Mouse (Mus musculus): ENCODE results near the gene Degs1.
"Not testable (repeated sequence)": the region's sequence is repeated elsewhere in the genome, so short reads cannot be mapped to it uniquely, and the experiment has no call there.

Degs1 gene

GRCm38 (mm10) chr1:182282091-182283075, at the start of gene Degs1:
Degs1 (minus strand) TSS chr1:182282804.
- peak; percentile 92 to 99 for DNase-seq (ENCODE audit: low spot score in 2 of 2)

GRCm38 (mm10) chr1:182325919-182326318, 43.3 kb upstream of the Degs1 start:
- no peak for DNase-seq (ENCODE audit: low spot score in 2 of 2)

DNA sequence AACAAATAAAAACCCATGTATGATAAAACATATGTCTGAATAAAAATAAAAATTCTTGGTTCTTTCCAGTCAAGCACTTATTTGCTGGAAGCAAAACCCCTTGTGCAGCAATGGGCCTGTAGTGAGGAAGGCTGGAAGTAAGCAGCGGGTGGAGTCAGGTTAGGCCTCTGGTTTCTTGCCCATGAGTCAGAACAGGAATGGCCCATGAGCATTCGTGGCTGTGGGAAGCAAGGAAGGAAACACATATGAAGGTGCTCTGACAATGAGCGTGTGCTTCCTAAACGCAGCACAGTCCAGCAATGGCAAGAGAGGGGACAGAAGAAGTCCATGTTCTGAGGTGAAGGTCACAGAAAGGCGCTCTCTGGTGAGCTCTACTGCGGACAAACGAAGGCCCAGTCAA, 41.9 kb upstream of the Degs1 start:
- DNase-seq (ENCODE audit: low spot score in 2 of 2), result no peak

GRCm38 (mm10) chr1:182323139-182323538, 40.5 kb upstream of the Degs1 start:
- DNase-seq (ENCODE audit: low spot score in 2 of 2), result no peak

- DNase-seq (ENCODE audit: low spot score in 2 of 2), result no peak
These were observed 31.6 kb upstream of the Degs1 start for GRCm38 (mm10) chr1:182314201-182314600.

DNA sequence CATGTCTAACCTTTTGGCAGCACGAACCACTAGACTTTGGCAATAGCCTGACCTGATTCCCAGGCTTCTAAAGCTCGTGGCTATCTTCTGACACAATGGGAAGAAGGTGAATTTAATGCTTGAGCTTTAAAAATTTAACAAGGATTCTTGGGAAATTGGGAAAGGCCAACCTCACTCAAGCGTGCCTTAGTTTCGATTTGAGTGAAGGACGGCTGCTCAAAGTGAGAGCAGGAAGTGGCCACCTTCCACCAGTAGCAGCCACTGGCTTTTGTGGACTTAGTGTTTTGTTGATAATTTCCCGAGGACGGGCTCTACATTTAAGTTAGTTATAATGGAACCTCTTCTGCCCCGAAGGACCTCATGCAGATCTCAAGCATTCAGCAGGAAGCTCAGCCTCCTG, 30.6 kb upstream of the Degs1 start:
- no peak for DNase-seq (ENCODE audit: low spot score in 2 of 2)

GRCm38 (mm10) chr1:182311376-182311775, 28.8 kb upstream of the Degs1 start:
- no peak for DNase-seq (ENCODE audit: low spot score in 2 of 2)

- DNase-seq (ENCODE audit: low spot score in 2 of 2), result no peak
These were observed 27.7 kb upstream of the Degs1 start for GRCm38 (mm10) chr1:182310316-182310715.

GRCm38 (mm10) chr1:182309403-182309802, 26.8 kb upstream of the Degs1 start:
- DNase-seq (ENCODE audit: low spot score in 2 of 2), result no peak

DNA sequence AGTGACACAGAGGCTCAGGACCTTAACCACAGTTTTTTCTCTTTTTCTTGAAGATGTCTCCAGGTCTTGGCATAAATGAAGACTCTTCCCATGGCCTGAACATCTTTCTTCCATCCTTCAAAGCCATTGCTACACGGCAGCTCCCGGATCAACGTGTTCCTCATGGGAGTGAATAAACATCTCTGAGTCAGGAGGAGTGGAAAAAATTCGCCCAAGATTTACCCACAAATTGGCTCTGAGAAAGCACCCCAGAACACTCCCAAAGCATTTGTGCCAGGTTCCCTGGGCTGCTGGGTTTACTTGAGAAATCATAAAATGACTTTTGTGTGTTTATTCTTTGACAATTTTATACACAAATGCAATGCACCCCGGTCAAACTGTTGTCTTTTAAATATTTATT, 20.3 kb upstream of the Degs1 start:
- no peak for DNase-seq (ENCODE audit: low spot score in 2 of 2)

DNA sequence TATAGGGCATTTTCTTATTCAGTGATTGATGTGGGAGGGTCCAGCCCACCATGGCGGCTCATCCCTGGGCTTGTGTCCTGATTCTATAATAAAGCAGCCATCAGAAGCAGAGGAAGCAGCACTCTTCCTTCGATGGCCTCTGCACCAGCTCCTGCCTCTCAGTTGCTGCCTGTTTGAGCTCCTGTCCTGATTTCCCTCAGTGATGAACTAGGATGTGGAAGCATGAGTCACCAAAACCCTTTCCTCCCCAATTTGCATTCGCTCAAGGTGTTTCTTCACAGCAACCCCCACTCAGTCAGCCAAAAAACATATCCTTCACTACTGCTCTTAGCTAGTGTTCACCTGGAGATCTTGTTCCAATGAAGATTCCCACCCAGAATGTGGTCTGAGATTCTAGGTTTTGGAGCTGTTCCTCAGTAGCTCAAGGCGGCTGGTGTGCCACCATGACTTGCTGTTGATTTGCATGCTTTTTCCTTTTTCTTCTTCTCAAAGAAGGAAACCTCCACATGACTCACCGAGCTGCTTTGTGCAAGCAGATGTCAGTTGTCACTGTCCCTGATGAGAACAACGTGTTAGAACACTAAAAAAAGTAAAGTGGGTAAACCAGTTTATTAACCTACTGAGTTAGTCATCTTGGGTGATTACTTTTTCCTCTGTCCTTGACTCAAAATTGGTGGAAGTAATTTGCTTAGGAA, 19.7 kb upstream of the Degs1 start:
- DNase-seq (ENCODE audit: low spot score in 2 of 2), result no peak

DNA sequence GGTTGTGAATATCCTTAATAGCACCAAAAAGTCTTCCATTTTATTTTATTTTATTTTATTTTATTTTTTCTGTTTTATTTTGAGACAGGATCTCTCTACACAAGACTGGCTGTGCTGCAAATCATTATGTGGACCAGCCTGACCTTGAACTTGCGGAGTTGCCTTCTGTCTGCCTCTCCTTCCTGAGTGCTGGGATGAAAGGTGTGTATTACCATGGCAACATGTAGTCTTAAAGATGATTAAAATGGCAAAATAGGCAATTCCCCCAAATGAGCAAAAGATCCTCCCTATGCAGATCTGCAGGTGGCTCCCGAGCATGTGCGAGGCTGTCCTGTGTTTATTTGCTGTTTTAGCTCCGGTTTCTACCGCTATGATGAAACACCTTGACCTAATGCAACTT, 15.2 kb upstream of the Degs1 start:
- DNase-seq (ENCODE audit: low spot score in 2 of 2), result no peak

DNA sequence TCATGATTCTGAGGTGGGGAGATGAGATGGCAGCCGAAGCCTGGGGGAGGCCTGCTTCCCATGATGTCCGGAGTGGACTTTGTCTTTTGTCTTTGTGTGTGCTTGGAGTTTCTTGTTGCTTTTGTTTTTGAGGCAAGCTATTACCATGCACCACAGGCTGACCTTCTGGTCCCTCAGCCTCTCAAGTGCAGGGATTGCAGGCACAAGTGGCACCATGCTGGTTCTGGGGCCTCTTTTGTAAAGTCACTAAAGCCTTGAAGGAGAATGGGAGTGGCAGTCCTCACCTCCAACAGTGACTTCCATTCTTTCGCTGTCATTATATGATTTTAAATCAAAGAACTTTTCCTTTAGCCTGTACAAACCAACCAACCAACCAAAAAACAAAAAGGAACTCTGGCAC, 14.6 kb upstream of the Degs1 start:
- no peak for DNase-seq (ENCODE audit: low spot score in 2 of 2)

DNA sequence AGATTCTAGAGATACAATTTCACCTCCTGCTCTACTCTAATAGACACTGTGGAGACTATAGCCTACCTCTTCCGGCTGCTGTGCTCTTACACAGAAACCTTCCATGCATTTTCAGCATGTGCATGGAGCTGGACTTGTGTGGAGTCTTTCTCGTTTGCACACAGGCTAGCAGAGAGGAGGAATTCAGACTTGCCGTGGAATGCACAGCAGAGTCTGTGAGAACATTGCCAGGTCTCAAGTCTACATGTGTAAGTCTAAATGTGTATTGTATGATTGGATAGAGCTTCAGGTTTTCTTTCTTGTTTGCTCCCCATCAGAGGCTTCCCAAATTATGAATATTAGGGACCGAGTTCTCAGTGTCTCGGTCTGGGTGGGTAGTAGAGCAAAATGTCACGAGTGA, 14.2 kb upstream of the Degs1 start:
- no peak for DNase-seq (ENCODE audit: low spot score in 2 of 2)

DNA sequence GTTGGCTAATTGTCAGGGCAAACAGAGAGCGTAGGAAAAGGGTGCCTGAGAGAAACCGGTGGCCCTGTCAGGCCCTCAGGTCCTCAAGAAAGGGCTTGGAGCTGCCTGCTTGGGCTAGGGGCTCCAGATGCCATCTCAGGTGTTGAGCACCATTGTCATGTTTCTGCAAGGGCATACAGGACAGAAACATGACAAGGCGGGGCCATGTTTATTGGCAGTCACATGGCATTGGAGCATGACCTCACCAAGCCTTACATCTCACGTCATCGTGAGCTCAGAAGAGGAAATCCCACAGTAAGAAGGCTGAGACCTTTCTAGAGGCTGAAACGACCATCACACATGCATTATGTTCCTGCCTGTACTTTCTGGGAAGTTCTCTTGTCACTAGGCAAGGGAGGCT, 13.5 kb upstream of the Degs1 start:
- DNase-seq (ENCODE audit: low spot score in 2 of 2), result no peak

DNA sequence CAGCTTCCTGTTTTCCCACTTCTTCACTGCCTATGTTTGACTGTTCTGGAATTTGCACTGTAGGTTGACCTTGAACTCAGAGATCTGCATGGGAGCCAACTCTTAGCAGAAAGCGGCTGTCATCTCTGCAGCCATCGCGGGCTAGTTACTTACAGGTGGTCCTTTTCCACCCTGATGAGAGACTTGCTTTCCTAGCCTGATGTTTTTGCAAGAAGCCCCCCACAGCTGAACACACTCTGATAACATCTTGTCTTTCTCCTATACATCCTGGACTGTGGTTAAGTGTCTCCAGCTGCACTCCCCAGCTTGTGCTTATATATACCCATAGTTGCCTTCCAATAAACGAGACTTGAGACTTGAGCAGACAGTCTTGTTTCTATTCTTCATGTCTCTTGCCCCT, 9.7 kb upstream of the Degs1 start:
- DNase-seq (ENCODE audit: low spot score in 2 of 2), result no peak

DNA sequence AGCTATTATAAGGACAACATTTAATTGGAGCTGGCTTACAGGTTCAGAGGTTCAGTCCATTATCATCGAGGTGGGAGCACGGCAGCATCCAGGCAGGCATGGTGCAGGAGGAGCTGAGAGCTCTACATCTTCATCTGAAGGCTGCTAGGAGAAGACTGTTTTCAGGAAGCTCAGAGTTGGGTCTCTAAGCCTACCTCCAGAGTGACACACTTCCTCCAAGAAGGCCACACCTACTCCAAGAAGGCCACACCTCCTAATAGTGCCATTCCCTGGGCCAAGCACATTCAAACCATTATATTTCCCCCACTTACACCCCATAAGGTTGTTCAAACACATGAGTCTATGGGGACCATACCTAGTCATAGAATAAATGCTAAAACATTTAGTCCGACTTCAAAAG, 8.1 kb upstream of the Degs1 start:
- DNase-seq (ENCODE audit: low spot score in 2 of 2), result not testable (repeated sequence)

GRCm38 (mm10) chr1:182289781-182290180, 7.2 kb upstream of the Degs1 start:
- DNase-seq (ENCODE audit: low spot score in 2 of 2), result no peak

- no peak for DNase-seq (ENCODE audit: low spot score in 2 of 2)
These were observed 6.0 kb upstream of the Degs1 start for GRCm38 (mm10) chr1:182288601-182289000.

GRCm38 (mm10) chr1:182287781-182288180, 5.2 kb upstream of the Degs1 start:
- no peak for DNase-seq (ENCODE audit: low spot score in 2 of 2)

- no peak for DNase-seq (ENCODE audit: low spot score in 2 of 2)
These were observed 2.2 kb upstream of the Degs1 start for GRCm38 (mm10) chr1:182284795-182285194.

- no peak for DNase-seq (ENCODE audit: low spot score in 2 of 2)
These were observed 627 bp upstream of the Degs1 start for GRCm38 (mm10) chr1:182283231-182283630.

DNA sequence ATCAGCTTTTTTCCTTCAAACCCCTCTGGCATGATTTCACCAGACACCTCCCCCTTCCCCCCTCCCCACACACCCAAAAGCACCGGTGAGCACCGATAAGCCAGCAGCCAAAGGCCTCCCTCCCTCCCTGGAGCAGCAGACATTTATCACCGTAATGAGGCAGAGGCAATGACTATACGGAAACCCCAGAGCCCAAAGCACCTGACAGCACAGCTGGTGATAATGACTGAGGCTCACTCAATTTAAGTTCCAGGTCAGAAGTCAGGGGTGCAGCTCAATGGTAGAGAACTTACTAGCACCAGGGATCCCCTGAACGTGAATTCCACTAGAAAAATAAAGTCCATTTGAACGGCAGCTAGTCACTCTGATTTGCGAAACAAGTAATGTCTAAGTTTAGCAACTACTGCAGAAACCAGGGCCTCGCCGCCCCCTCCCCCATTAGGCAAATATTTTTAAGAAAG, 1.3 kb downstream of the Degs1 start:
- no peak for DNase-seq (ENCODE audit: low spot score in 2 of 2)
